Mouse (Mus musculus) cerebellum, adult (tissue): Measurements from ENCODE around the gene Yaf2.
A peak's percentile ranks its signal among the peaks of the same experiment; 100 is the strongest.

Experiments
- ATAC-seq: cut with Nextera tagmentation; 2 replicates; pipeline ENCODE4 v1.9.2; 2017; ENCODE audit warnings: mild to moderate bottlenecking, moderate library complexity, mixed read lengths; ENCODE audit not compliant: insufficient number of reproducible peaks, low FRiP score, low TSS enrichment

Yaf2 gene

DNA sequence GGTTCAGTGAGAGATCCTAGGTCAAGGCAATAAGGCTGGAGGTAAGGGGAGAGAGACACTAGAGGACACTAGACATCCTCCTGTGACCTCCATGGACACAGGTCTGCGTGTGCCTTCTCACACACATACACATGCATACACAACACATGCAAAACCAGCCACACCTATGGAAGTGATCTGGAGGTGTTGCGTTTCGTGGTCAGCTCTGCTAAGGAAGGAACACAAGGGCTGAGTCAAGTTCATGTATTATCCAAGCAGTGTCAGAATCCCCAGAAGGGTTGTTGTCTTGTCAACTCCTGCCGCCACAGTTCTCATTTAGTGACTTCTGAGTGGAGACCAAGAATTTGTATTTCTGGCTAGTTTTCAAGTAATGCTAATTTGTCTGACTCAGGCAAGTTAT lies 48.4 kb downstream of the Yaf2 start:
- ATAC-seq: no peak

DNA sequence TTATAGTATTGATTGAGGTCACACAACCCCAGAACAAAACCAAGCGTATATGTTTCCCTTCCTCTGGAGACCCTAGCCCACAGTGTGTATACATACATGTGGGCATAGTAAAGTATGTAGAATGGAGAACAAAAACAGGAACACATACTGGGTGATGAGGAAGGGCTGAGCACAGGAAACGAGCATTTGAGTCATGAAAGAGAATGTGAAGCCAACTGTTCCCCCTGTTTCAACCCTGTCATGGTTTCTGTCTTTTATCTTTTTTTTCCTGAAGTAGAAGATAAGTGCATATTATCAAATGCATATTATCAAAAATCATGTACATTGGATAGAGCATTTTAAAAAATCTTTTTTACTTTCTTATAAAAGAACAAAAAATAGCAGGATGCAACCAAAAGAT lies 49.1 kb downstream of the Yaf2 start:
- ATAC-seq: no peak

DNA sequence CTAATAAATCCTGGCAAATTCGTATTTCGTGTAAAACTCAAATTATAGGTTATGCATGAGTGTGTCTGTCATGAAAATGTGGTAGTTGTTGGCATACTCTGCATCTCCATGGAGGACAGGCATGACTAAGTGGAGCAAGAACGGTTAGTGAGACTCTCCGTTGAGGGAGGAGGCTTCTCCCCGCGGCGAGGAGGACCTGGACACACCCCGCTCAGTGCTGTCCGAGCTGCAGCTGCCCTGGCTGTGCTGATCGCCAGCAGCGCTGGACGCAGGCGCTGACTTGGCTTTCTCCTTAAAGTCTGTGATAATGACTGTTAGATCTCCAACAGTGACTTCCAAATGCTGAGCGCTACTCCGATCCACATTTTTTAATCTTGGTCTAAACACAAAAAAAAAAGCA lies 51.5 kb downstream of the Yaf2 start:
- ATAC-seq: no peak

DNA sequence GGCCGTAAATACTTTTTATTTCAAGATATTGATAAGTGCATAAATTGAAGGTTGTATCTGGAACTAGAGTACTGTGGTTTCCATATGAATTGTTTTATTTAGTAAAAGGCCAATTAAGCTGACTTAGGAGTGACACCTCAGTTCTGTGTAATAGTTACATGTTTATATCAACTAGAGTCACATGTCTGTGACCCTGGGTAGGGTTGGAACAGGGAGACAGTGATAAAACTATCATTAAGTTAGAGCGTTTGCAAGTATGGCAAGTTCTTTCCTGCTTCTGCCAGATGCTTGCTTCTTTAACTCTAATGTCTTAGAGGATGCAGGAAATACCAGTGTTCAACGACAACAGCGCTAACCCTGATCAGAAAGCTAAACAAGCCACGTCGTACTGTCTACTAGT lies 52.4 kb downstream of the Yaf2 start:
- no peak for ATAC-seq

DNA sequence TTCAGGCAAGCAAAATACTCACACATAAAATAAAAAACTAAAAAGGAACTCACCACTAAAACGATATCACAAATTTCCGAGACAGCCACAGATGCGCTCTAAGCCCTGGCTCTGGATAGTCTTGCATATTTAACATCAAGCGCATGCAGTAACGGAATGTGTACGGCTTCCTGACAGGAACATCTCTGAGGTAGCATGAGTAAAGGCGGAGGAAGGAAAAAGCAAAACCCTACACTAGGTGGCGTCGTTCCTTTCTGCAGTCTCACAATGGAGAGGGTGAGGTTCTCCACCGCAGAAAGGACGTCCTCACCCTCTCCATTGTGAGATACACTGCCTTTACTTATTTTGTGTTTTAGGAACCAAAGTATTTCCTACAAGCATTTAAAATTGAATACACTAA lies 53.4 kb downstream of the Yaf2 start:
- ATAC-seq: no peak

DNA sequence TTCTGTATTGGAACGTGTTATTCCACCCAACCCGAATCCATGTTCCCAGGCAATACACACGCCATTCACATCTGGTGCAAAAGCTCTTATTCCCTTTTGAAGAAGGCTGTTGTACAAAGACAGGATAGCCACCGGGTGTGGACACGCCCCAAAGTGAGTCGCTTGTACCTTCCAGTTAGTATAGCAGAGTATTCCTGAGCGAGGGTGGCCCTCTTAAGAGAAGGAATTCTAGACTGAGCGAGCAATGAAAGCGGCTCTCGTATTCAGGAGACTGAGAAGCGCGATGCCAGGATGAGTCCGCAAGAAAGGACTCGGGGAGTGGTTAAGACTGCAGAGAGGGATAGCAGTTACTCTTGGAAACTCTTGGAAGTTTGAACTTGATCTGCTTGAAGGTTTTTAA lies 60.5 kb downstream of the Yaf2 start:
- no peak for ATAC-seq

DNA sequence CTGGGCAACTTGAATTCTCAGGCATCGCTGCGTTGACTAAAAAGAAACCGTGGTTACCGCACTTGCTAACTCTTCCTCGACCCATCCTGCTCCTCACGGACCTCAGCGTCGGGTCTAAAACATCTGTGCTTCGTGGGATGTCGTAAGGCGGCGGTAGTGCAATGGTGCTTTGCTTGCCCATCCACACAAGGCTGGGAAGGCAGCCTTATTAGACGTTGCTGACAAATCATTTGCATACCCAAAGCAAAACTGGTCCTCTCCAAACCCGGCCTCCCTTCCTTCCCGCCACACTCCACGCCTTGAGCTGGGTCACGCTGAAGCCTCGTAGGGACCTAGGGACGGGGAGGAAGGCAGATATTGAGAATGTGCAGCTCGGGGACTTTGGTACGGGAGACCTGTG lies 61.1 kb downstream of the Yaf2 start:
- peak; percentile 40 for ATAC-seq

DNA sequence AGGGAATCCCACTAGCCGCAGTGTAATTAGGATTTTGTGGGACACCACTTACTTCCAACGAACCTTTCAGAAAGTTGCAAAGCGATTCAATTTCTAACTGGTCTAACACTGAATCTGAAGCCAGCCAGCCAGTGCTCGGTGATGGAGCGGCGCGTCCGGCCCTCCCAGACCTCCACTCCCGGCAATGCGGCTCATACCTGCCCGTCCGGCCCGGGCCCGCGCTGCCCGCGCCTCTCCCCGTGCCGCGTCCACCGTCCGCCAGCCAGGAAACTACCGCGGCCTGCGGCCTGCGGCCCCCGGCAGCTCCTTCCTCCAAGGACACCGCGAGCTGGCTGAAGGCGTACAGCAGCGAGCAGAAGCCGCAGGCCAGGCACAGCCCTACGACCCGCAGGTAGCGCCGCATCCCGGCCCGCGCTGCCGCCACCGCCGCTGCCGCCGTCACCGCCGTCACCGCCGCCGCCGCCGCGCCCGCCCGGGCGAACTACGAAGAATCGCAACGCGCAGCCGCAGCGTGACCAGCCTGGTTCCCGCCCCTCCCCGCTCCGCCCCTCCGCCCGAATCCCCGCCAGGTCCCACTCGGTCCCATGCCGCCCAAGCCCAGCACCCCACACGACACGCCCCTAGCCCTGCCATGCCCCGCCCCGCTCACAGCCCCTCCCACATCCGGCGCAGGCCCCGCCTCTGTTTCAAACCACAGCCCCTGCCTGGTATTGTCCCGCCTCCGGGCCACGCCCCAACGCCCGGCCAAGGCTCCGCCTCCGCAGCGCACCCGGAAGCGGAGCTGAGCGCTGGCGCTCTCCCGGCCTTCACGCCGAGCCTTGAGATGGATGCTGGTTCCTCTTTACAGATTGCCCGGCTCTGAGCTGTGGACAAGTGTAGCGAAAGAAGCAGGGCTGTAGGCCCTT lies 61.8 kb downstream of the Yaf2 start, which contains the start of gene Gxylt1:
Gene Gxylt1, minus strand, starts transcription at position 501 of the 905 bp plus-strand sequence.
- peak; percentile 91 for ATAC-seq

DNA sequence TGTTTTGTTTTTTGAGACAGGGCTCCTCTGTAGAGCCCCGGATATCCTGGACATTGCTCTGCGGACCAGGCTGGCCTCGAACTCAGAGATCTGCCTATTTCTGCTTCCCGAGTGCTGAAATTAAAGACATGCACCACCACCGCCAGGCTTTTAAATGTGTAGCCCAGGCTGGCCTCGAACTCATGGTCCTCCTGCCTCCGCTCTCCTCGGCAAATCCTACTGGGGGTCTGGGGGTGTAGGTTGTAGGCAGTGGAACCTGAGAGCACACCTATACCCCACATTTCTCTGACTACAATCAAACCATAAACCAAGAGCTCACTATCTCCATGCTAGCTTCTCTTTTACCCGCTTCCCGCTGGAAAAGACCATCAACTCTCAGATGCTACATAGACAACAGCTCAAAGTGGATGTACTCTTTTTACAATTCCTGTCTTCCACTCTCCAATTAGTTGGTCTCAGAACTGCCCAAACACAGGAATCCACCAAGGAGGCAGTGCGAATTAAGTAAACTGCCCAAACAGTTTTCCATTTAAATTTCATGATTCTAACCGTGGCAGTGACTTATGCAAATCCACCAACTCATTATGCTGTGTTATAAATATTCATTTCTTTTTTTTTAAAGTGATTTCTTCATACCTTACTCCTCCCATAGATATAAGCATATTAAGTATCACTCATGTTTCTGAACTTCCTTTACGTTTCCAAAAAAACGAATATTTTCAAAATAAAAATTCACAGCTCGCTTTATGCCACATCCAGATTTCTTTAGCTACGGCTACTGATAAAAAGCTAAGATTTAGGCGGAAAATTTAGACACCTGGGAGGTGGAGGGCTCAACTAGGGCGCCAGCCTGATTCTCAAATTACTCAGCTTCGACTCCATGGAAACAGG lies 62.7 kb downstream of the Yaf2 start:
- no peak for ATAC-seq

DNA sequence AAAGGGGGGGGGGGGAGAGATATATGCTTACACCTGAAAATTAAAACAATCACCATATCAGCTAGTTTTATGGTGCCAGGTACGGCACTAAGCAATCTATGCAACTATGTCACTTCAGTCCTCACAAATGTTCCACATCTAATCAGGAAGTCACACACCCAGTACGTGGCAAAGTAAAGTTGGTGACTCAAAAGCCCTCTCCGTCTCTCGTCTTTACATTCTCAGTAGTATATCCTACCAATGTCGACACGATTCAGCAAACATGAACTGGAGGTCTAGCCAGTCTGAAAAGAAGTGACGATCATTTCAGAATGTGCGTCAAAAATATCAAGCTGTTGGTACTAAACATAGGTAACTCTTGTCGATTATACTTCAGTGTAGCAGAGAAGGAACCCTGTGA lies 63.8 kb downstream of the Yaf2 start:
- no peak for ATAC-seq

DNA sequence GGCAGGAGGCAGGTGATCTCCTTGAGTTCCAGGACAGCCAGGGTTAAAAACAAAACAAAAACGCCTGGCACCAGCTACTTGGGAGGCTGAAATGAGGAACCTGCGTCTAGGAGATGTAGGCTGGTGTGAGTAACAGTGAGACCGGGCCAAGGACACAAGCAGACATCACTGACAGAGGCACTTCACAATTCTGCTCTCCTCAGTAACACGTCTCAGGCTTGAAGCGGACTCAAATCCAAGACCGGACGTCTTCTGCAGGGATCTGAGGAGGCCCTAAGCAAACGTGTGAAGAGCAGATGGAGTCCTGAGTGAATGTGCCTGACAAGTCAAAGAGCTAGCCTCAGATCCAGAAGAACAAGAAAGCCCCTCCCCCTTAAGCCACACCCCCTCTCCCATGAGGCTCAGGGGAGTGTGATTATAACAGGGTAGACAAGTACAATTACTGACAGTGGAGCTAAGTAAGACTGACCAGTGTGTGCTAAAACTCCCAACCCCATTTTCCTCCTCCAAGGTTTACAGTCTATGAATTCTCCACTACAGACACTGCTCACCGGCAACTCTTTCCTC lies 66.4 kb downstream of the Yaf2 start:
- ATAC-seq: no peak

DNA sequence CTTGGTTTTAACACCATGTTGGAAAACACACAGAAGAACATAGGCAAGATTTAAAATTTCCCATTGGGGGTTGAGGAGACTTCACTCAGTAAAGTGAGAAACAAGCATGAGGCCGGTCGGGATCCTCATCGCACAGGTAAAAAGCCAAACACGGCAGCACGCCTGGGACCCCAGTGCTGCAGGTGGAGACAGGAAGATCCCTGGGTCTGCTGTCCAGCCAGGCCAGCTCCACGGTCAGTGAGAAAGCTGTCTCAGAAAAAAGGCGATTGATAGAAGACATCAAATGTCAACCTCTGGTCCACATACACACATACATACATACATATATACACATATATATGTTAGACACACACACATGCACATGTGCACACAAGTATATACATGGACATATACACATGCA lies 67.2 kb downstream of the Yaf2 start:
- ATAC-seq: no peak

DNA sequence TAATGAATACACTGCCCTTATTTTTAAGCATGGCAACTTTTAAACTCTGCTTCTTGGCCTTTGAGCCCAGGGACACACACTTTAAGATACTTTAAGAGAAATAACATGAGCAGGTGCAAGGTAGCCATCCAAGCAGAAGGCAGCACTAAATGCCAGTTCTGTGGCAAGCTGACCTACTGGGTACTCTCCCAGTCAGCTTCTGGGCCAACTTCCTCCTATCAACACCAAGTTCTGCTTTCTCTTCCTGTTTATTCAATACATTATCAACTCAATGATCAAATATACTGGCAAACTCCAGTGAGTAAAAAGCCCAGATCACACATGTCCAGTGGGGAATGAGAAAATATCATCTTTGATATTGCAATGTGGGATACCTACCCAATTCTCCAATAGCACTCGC lies 68.7 kb downstream of the Yaf2 start:
- ATAC-seq: no peak

DNA sequence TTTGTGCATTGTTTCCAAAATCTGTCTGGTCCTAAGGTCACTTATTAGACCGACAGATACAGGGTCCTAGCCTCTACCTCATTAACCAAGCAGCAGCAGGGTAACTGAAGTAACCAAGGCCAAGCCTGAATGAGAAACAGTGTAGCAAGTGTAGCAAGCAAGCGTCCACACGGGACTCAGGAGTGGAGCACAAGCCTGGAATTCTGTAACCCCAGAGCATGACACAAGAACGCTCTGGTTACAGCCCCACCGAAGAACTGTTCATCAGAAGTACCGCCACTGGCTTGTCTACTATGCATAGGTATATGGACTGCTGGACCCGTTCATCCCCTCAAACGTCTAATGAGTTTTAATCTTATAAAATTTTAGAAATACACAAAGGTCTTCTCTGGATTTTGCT lies 69.3 kb downstream of the Yaf2 start:
- no peak for ATAC-seq

DNA sequence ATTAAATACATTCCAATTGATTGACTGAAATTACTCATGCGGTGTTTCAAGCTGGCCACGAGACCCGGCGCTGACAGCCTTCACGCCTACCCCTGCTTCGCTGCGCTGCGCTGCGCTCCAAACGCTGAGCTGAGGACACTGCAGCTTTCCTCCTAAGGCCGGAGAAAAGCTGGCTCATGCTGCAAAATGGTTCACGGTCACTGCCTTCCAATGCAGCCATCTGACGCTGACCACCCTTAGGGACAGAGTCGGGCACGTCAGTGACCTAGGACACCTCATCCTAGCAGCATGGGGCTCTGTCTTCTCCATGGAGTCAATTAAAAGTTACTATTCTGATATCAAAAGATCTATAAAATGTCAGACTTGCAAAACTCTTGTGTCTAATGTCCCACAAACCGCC lies 70.4 kb downstream of the Yaf2 start:
- ATAC-seq: no peak

DNA sequence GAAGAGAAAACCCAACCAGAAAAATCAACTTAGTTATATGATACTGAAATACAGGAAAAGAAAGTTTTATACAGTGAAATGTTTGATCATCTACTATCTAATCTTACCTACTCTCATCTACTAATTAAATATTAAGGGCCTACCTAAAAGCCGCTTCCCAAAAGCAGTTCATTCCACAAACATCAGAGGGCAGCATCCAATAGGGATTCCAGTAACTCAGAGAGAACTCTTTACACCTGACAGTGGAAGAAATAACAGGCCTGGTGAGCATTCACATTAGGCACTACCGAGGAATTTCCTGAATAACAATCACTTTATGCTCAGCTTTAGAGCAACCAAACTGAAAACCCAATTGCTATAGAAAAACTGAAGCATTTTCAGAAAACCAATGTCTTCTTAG lies 71.0 kb downstream of the Yaf2 start:
- ATAC-seq: 0 out of 2 replicates have a peak, but pooled peaks have one; percentile 60

DNA sequence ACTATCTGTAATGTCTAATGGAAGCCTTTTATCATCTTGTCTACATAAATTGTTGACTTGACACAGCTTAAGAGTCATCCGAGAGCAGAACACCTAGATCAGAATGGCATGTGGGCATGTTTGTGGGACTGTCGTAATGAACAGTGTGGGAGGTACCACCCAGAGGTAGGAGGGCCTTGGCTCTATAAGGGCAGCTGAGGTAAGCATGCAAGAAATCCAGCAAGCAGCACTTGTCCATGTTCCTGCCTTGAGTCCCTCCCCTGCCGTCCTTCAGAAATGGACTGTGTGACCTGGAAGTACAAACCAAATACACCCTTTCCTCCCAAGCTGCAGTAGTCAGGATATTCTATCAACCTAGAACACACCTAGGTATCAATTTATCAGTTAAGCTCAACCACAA lies 71.5 kb downstream of the Yaf2 start:
- no peak for ATAC-seq

DNA sequence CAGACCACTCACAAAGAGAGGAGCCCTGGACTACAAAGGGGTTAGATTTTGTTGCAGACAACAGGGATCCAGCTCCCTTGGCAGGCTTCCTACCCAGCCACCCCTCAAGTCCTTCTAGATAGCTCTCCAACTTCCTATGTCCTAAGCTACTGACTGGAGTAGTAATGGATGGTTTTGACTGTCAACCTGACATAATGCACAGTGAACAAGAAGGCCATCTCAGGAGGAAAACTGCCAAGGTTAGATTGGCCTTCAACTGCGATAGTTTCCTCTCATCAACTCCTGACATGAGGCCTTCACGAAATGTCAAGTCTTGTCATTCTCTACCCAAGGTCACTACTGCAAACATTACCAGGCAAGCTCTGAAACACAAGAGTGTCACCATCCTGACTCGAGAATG lies 72.5 kb downstream of the Yaf2 start:
- ATAC-seq: no peak

DNA sequence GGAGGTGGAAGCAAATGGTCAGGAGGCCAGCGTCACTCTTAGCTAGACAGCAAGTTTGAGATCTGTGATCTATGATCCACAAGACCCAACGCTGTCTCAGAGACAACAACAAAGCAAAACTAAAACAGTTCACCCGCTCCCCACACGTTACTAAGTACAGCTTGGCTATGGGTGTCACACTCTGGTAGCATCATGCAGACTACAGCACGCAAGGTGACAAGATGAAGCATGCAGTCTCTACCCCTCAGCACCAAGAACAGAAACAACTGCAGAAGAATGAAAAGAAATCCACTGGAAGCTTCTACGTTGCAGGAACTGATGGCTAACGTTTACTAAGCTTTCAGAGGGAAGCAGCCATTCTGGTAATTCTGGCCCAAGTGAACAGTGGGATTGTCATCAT lies 73.2 kb downstream of the Yaf2 start:
- ATAC-seq: no peak

DNA sequence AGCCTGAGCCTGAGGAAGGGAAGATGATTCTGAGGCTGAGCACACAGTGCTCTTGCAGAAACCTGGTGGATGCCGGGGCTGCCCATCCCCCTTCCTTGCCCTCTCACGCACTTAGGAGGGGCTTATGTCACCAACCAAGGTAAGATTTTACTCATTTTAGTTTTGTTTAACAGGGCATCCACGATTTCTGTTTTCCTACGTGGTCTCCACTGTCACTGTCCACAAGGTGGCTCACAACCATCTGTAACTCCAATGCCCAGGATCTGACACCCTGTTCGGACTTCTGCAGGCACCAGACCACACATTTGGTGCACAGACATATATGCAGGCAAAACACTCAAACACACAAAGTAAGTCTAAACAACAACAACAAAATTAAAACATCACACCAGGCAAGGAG lies 73.9 kb downstream of the Yaf2 start:
- ATAC-seq: no peak

DNA sequence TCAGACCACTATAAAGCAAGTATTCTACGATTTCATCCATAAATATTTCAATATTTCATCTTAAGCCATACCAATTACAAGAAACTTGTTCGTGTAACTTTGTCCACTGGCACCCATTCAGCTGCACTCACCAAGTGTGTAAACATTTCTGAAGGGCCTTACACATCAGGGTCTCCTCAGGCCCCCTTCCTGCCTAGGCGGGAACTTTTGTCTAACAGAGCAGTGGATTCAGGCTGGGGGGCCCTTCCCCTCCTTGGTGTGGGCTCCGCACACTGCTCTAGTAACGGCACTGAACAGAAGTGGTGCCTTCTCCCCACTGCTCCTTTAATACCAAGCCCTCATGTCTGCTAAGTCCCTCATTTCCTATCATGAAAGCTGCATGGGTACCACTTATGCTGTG lies 74.5 kb downstream of the Yaf2 start:
- no peak for ATAC-seq
